Mouse (Mus musculus): ENCODE results near the gene Syn2.

GRCm38 (mm10) chr6:115174845-115175244 is 40.1 kb downstream of the Syn2 start:
- TF ChIP-seq GATA1 (IDR thresholded peaks at IDR 0.05; ENCODE audit: borderline replicate concordance, low read length) (no peak), FLI1 (IDR thresholded peaks at IDR 0.05; ENCODE audit: low read length) (no peak)

Data from megakaryocyte, embryonic 14.5 days (primary cell).